Mouse (Mus musculus) embryonic fibroblast, embryonic 13.5 days (primary cell): ENCODE measurements at regions not wholly inside any gene's neighbourhood (a gene's known extent, or its start where the extent isn't known, plus 50 kb on each side); places are given as distances from the start of the nearest gene placed in this dataset.

Source experiments
- CTCF ChIP-seq: IDR thresholded peaks from 2 replicates; pipeline ENCODE4 v1.5.1; 2011; ENCODE audit warnings: mild to moderate bottlenecking, control low read depth, low read length, moderate library complexity, borderline replicate concordance; ENCODE audit not compliant: insufficient read depth
- POLR2A ChIP-seq: IDR thresholded peaks from 2 replicates; pipeline ENCODE4 v1.6.1; 2011; ENCODE audit warnings: low read depth, mild to moderate bottlenecking, control low read depth, low read length, moderate library complexity

- no peak for TF ChIP-seq POLR2A
- TF ChIP-seq CTCF = no peak
Observed at GRCm38 (mm10) chr13:35079685-35080084, 52.8 kb upstream of the Eci2 start.
